Mouse (Mus musculus) CH12.LX (cell line): ENCODE results near the gene Fam210b. TPM values are rescaled to one million over a fixed set of nuclear protein-coding genes. Genes with fewer than 3 reads are reported as not detected.
A peak's percentile ranks its signal among the peaks of the same experiment; 100 is the strongest.
"Not testable (repeated sequence)": the region's sequence is repeated elsewhere in the genome, so short reads cannot be mapped to it uniquely, and the experiment has no call there.

Source experiments
- DNase-seq: peaks from one replicate; pipeline ENCODE4 v3.0.0-alpha.2; 2013; ENCODE audit errors: extremely low read depth
- H3K27ac ChIP-seq: 2 replicates; pipeline ENCODE4 v1.5.1; 2012; ENCODE audit warnings: low read depth, mild to moderate bottlenecking, control low read depth, moderate library complexity; ENCODE audit not compliant: insufficient read depth
- H3K27me3 ChIP-seq: replicated peaks from 2 replicates; pipeline ENCODE3; 2012; ENCODE audit warnings: inconsistent platforms
- H3K36me3 ChIP-seq, 2 experiments: replicated peaks in 1 of 2; 2 replicates each; pipeline versions ENCODE3 to v1.6.1; 2012; ENCODE audit warnings: inconsistent platforms in 1 of 2, low read length in 1 of 2, mild to moderate bottlenecking in 1 of 2, mixed read lengths in 1 of 2, moderate library complexity in 1 of 2; ENCODE audit not compliant: control insufficient read depth in 1 of 2, insufficient read depth in 1 of 2
- H3K4me1 ChIP-seq, 2 experiments: 2 replicates each; pipeline ENCODE4 v1.6.1; 2012; ENCODE audit warnings: inconsistent platforms in 1 of 2, moderate library complexity in 1 of 2; ENCODE audit not compliant: insufficient read depth in 2 of 2, control insufficient read depth in 1 of 2
- H3K4me2 ChIP-seq: 2 replicates; pipeline ENCODE4 v1.6.1; 2012; ENCODE audit warnings: low read depth, mild to moderate bottlenecking, control low read depth; ENCODE audit not compliant: poor library complexity, insufficient read depth, severe bottlenecking
- H3K4me3 ChIP-seq, 3 experiments: fragments of 150-350 bp in 1 of 3; sonication (generic) in 1 of 3; replicated peaks in 1 of 3; 2 replicates each; pipeline versions ENCODE3 to v1.5.1; 2011 to 2012; ENCODE audit warnings: low read depth in 2 of 3, low read length in 2 of 3, mild to moderate bottlenecking in 2 of 3, moderate library complexity in 2 of 3, control low read depth in 1 of 3, improper control_type of control experiment in 1 of 3, inconsistent platforms in 1 of 3, mixed read lengths in 1 of 3; ENCODE audit not compliant: poor library complexity in 1 of 3
- H3K79me2 ChIP-seq: replicated peaks from 2 replicates; pipeline ENCODE4 v1.6.1; 2012; ENCODE audit warnings: mild to moderate bottlenecking, moderate library complexity; ENCODE audit not compliant: control insufficient read depth, poor library complexity, insufficient read depth, severe bottlenecking; ENCODE audit errors: extremely low read depth
- H3K9ac ChIP-seq: 2 replicates; pipeline ENCODE4 v1.6.1; 2012; ENCODE audit warnings: low read depth, mild to moderate bottlenecking, control low read depth, moderate library complexity; ENCODE audit not compliant: insufficient read depth
- H3K9me3 ChIP-seq: replicated peaks from 2 replicates; pipeline ENCODE3; 2012; ENCODE audit warnings: low read length, inconsistent platforms, mixed read lengths
- BHLHE40 ChIP-seq: IDR thresholded peaks from 2 replicates; pipeline ENCODE4 v1.6.1; 2011; ENCODE audit warnings: mild to moderate bottlenecking, low read depth, low read length, improper control_type of control experiment
- E2F4 ChIP-seq: IDR thresholded peaks from 2 replicates; pipeline ENCODE4 v1.6.1; 2011; ENCODE audit warnings: low read depth, low read length, improper control_type of control experiment; ENCODE audit not compliant: insufficient replicate concordance
- JUND ChIP-seq: conservative IDR thresholded peaks from 2 replicates; pipeline ENCODE4 v1.6.1; 2011; ENCODE audit warnings: low read depth, low read length, improper control_type of control experiment
- MEF2A ChIP-seq: IDR thresholded peaks from 2 replicates; pipeline ENCODE4 v1.6.1; 2014; ENCODE audit warnings: low read depth, mild to moderate bottlenecking, inconsistent platforms, low read length, improper control_type of control experiment, borderline replicate concordance
- MYC ChIP-seq: IDR thresholded peaks from 2 replicates; pipeline ENCODE4 v1.6.1; 2011; ENCODE audit warnings: low read depth, mild to moderate bottlenecking, improper control_type of control experiment, low read length
- NELFE ChIP-seq: IDR thresholded peaks from 2 replicates; pipeline ENCODE4 v1.6.1; 2011; ENCODE audit warnings: low read depth, low read length, improper control_type of control experiment
- RAD21 ChIP-seq: IDR thresholded peaks from 2 replicates; pipeline ENCODE4 v1.6.1; 2011; ENCODE audit warnings: low read depth, mild to moderate bottlenecking, low read length, improper control_type of control experiment, moderate library complexity
- SMC3 ChIP-seq: IDR thresholded peaks from 2 replicates; pipeline ENCODE4 v1.6.1; 2011; ENCODE audit warnings: low read depth, low read length, improper control_type of control experiment
- ZMIZ1 ChIP-seq: IDR thresholded peaks from 2 replicates; pipeline ENCODE4 v1.6.1; 2012; ENCODE audit warnings: low read depth, mild to moderate bottlenecking, inconsistent platforms, low read length, improper control_type of control experiment
- ZNF384 ChIP-seq: IDR thresholded peaks from 2 replicates; pipeline ENCODE4 v1.6.1; 2012; ENCODE audit warnings: low read depth, low read length, improper control_type of control experiment, inconsistent platforms
- dilution Hi-C: fragments of 300-500 bp; cut with MboI; formaldehyde crosslinking; loops from 2 replicates; pipeline ENCODE4 v1.14.3; 2020; ENCODE audit warnings: low sequenced_read_pairs; ENCODE audit not compliant: extremely low pct_unique_long_range_greater_than_20kb, extremely low pct_ligation_motif_present
- in situ Hi-C: fragments of 300-500 bp; cut with MboI; formaldehyde crosslinking; loops from 3 replicates; pipeline ENCODE4 v1.14.3; 2019; ENCODE audit warnings: low sequenced_read_pairs, low pct_ligation_motif_present, low pct_unique_long_range_greater_than_20kb, mixed read lengths
- polyA plus RNA-seq: library from polyadenylated mRNA; unstranded; fragments of >175 nt; gene quantifications from 2 replicates; pipeline ENCODE4 v1.2.1, GENCODE M21; 2012; ENCODE audit warnings: low read depth; ENCODE audit not compliant: insufficient read length
- total RNA-seq, 2 experiments: library from RNA; depleted of rRNA; stranded (reverse); fragments of 300-350 nt in 1 of 2; fragments of >200 nt in 1 of 2; gene quantifications; 2 replicates each; pipeline ENCODE4 v1.2.3; 2012 to 2014

The Fam210b gene
- total and polyA plus RNA-seq, 3 experiments, result 0.68 to 1.5 (median 1.2) TPM

- no peaks in the 10 kb centered on the region for H3K9me3 ChIP-seq
- H3K9ac ChIP-seq, result no peak overlapping the region
- in situ Hi-C loops (no loop called here), dilution Hi-C loops (no loop called here)
- H3K27me3 ChIP-seq, result no peaks in the 10 kb centered on the region
- 0 out of 2 replicates have a peak, but pooled peaks cover 1% of the 10 kb centered on the region for H3K79me2 ChIP-seq
- DNase-seq, result no peak
- no peak overlapping the region for H3K4me3 ChIP-seq
- no peak overlapping the region for H3K4me2 ChIP-seq
- H3K4me1 ChIP-seq, result peaks cover 18 to 52% of the 10 kb centered on the region in 2 experiments
- H3K27ac ChIP-seq, result no peak overlapping the region
- TF ChIP-seq RAD21 (no peak), SMC3 (no peak), NELFE (no peak), ZNF384 (no peak), ZMIZ1 (no peak), MYC (no peak), JUND (no peak)
- peaks cover 0 to 31% of the 10 kb centered on the region in 2 experiments for H3K36me3 ChIP-seq
Observed at GRCm38 (mm10) chr2:172302396-172302795, 43.0 kb upstream of the Fam210b start.

DNA sequence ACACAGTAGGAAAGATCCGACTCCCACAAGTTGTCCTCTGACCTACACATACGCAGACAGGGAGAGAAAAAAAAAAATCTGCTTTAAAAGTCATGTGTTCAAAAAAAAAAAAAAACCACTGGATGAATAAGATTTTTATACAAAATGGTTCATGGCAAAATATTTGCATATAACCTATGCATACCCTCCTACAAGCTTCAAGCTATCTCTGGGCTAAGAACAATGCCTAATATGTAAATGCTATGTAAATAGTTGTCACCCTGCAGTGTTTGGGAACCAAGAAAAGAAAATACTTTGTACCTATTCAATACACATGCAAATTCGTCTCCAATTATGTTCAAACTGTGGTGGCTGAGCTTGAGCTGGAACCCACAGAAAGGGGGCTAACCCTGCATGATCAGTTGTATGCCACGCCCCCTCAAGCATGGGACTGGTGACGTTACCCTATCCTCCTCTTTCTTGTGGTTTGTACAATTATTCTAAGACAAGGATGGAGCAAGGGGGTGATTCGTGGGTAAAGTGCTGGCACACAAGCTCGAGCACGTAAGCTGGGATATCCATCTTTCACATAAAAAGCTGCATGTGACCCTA, 41.2 kb upstream of the Fam210b start:
- no peaks in the 10 kb centered on the region for H3K79me2 ChIP-seq
- H3K4me1 ChIP-seq, result peaks cover 16 to 36% of the 10 kb centered on the region in 2 experiments
- H3K9me3 ChIP-seq, result peaks cover 2% of the 10 kb centered on the region
- DNase-seq, result peak; percentile 86
- dilution Hi-C loops, result no loop called here
- TF ChIP-seq E2F4, result no peak
- peak; percentile 32; the same call in 1 of the 2 replicates for TF ChIP-seq BHLHE40
- TF ChIP-seq MEF2A, result peak; percentile 13; the same call in 1 of the 2 replicates
- TF ChIP-seq ZNF384, result peak; percentile 51
- peak overlapping the region; percentile 50 for H3K27ac ChIP-seq
- in situ Hi-C loops, result no loop called here
- no peak overlapping the region for H3K4me3 ChIP-seq
- no peak overlapping the region for H3K9ac ChIP-seq
- H3K36me3 ChIP-seq, result peaks cover 0 to 24% of the 10 kb centered on the region in 2 experiments
- peak overlapping the region; percentile 41; the same call in 1 of the 2 replicates for H3K4me2 ChIP-seq
- H3K27me3 ChIP-seq, result no peaks in the 10 kb centered on the region

DNA sequence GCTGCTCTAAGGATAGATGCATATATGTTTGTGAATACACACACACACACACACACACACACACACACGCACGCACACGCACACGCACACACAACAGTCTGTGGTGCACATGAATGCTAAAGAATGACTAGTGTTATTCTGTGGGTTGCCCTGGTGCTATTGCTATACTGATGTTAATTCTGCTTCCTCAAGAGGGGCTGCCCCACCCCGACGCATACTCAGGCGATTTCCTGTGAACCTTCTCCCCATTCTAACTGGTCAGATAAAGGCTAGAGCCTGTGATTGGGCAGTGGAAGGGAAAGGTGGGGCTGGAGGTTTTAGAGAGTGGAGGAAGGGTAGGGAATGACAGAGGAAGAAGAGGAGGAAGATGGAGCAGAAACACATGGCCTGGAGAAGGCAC, 39.8 kb upstream of the Fam210b start:
- Histone ChIP-seq H3K4me1 (peaks cover 16 to 28% of the 10 kb centered on the region in 2 experiments), H3K27ac (peak overlapping the region; percentile 61; the same call in 1 of the 2 replicates), H3K36me3 (peaks cover 0 to 12% of the 10 kb centered on the region in 2 experiments)
- H3K4me3 ChIP-seq, H3K9me3 ChIP-seq, H3K79me2 ChIP-seq, H3K4me2 ChIP-seq, dilution Hi-C loops, in situ Hi-C loops, H3K9ac ChIP-seq, H3K27me3 ChIP-seq: not testable (repeated sequence)
- DNase-seq, result peak; percentile 69
